Mouse (Mus musculus): ENCODE measurements around the gene Dpep1. TPM values are rescaled to one million over a fixed set of nuclear protein-coding genes. Genes with fewer than 3 reads are reported as not detected.
"Not testable (repeated sequence)": the region's sequence is repeated elsewhere in the genome, so short reads cannot be mapped to it uniquely, and the experiment has no call there.

Gene Dpep1
- polyA plus RNA-seq, 1 experiment from 2014 or later: 3.9 TPM

DNA sequence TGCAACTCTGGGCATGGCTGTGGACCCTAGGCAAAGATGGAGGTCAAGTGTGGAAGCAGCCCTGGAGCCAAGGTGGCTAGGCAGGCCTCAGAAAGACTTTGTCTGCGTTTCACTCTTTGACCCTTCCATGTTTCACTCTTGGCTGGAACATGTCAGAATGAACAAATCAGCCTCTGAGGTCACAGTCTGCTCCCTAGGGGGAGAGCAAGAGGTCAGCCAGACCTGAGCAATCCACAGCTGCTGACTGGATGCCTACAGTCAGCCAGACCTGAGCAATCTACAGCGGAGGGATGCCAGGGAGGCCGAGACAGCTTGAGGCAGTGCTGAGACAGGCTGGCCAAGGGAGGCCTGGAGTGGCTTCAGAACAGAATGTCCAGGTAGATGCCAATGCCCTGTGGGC lies 4.7 kb upstream of the Dpep1 start:
- Histone ChIP-seq H3K9me3 (no peaks in the 10 kb centered on the region), H3K4me1 (0 out of 2 replicates have a peak, but pooled peaks cover 6% of the 10 kb centered on the region), H3K4me3 (replicated peaks) (no peak overlapping the region), H3K27me3 (replicated peaks) (no peaks in the 10 kb centered on the region), H3K36me3 (no peaks in the 10 kb centered on the region), H3K4me2 (no peak overlapping the region), H3K9ac (no peak overlapping the region), H3K27ac (no peak overlapping the region)
- no peak for ATAC-seq (ENCODE audit: insufficient read depth, low FRiP score, low read depth)
- 55% methylated on average over 3 of the region's 3 CpGs for WGBS

DNA sequence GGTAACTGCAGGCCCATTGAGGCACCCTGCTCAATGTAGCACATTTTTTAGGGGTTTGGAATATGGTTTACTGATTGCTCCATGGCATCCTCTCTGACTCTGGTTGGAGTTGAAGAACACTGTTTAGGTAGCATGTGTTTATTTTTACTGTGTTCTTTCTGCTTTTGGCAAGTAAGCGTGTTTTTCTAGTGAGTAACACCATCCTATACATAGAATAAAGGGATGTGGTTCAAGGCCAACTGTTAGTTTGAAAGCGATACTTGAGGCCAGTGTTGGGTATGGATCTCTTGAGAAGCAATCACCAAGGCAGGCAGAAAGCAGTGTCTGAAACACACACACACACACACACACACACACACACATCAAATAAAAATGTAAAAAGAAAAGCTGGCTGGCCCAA lies 2.0 kb downstream of the Dpep1 start:
- no peak for ATAC-seq (ENCODE audit: insufficient read depth, low FRiP score, low read depth)
- 82% methylated on average over 2 of the region's 2 CpGs for WGBS
- no peaks in the 10 kb centered on the region for H3K27me3 ChIP-seq (replicated peaks)

DNA sequence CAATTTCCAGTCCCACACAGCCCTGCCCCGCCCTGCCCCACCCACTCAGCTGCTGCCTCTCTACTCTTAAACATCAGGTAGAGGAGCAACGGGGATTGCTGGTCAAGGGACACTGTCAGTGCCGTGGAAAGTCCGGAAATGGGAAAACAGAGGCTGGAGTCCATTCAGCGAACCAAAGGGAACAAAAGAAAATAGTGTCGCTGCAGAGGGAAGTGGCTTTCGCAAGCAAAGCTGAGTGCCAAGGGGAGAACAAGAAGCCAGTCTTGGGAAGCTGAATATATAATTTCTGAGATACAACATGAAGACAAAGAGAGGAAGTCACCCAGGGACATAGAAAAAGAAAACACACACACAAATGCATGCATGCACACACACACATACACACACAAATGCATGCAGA lies 2.8 kb downstream of the Dpep1 start:
- Histone ChIP-seq H3K36me3 (no peaks in the 10 kb centered on the region), H3K9me3 (no peaks in the 10 kb centered on the region), H3K9ac (no peak overlapping the region), H3K4me1 (peaks cover 19% of the 10 kb centered on the region; the same call in 1 of the 2 replicates), H3K4me2 (no peak overlapping the region), H3K27me3 (replicated peaks) (no peaks in the 10 kb centered on the region), H3K4me3 (replicated peaks) (no peak overlapping the region), H3K27ac (no peak overlapping the region)
- ATAC-seq (ENCODE audit: insufficient read depth, low FRiP score, low read depth): no peak
- WGBS: 64% methylated on average over 7 of the region's 7 CpGs

More for the DNA sequence above, 2.0 kb downstream of the Dpep1 start:
- no peak overlapping the region for H3K4me2 ChIP-seq
- no peaks in the 10 kb centered on the region for H3K36me3 ChIP-seq
- H3K9ac ChIP-seq: no peak overlapping the region
- H3K27ac ChIP-seq: no peak overlapping the region
- no peaks in the 10 kb centered on the region for H3K9me3 ChIP-seq
- H3K4me1 ChIP-seq: peaks cover 19% of the 10 kb centered on the region; the same call in 1 of the 2 replicates
- H3K4me3 ChIP-seq (replicated peaks): no peak overlapping the region

DNA sequence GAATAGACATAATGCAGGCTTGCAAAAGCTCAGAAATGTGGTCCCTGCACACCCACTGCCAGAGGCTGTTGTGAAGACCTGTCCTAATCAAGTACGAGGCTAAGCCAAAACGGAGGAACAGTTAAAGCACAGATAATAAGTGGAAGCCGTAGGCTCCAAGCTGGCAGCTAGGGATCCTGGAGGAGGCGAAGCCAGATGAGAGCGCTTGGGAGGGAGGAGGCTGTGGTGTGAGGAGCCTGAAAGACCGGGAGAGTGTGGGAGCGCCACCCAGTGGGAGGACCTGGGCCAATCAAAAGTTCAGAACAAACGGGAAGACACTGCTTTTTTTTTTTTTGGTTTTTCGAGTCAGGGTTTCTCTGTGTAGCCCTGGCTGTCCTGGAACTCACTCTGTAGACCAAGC lies 4.6 kb downstream of the Dpep1 start:
- H3K9ac ChIP-seq: no peak overlapping the region
- no peaks in the 10 kb centered on the region for H3K36me3 ChIP-seq
- peaks cover 15% of the 10 kb centered on the region; the same call in 1 of the 2 replicates for H3K4me1 ChIP-seq
- WGBS: 3% methylated on average over 9 of the region's 9 CpGs
- no peak overlapping the region for H3K27ac ChIP-seq
- peak overlapping the region; percentile 17 for H3K4me2 ChIP-seq
- H3K9me3 ChIP-seq: no peaks in the 10 kb centered on the region
- no peaks in the 10 kb centered on the region for H3K27me3 ChIP-seq (replicated peaks)
- ATAC-seq (ENCODE audit: insufficient read depth, low FRiP score, low read depth): peak; percentile 50; the same call in 1 of the 2 replicates
- H3K4me3 ChIP-seq (replicated peaks): no peak overlapping the region

DNA sequence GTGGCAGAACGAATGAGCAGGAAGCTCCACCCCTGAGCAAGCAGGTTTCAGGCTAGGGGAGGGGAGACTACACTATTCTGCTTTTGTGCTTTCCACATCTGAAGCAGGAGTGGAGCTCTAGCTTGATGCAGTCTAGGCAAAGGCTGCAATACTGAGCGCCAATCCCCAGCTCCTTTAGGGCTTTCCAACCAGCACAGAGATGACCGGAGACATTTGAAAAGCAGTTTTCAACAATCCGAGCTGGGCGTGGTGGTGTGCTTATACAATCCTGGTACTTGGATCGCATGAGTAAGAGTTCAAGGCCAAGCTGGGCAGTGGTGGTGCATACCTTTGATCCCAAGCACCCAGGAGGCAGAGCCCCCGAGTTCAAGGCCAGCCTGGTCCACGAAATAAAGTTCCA lies 5.9 kb downstream of the Dpep1 start:
- H3K4me1 ChIP-seq: peaks cover 13% of the 10 kb centered on the region; the same call in 1 of the 2 replicates
- H3K36me3 ChIP-seq: no peaks in the 10 kb centered on the region
- H3K4me3 ChIP-seq (replicated peaks): no peak overlapping the region
- WGBS: 46% methylated on average over 8 of the region's 8 CpGs
- no peak overlapping the region for H3K27ac ChIP-seq
- H3K9ac ChIP-seq: no peak overlapping the region
- no peak for ATAC-seq (ENCODE audit: insufficient read depth, low FRiP score, low read depth)
- no peaks in the 10 kb centered on the region for H3K27me3 ChIP-seq (replicated peaks)
- H3K4me2 ChIP-seq: no peak overlapping the region
- no peaks in the 10 kb centered on the region for H3K9me3 ChIP-seq

DNA sequence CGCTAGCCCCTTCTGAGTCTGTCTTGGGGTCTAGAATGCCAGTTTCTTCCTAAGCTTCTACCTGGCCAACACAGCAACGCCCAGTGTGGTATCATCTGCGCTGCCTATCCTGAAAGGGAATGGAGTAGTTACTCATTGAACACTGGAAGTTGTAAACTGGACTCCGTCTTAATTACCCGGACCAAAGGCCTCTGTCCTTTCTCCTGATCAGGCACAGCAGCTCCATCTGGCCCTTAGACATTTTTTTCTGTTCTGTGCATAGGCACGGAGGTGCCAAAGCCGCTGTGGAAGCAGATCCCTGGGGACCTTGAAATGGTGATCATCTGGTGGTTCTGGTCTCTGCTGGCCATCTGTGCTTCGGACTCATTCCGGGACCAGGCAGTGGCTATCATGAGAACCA lies 7.7 kb downstream of the Dpep1 start:
- H3K27ac ChIP-seq: no peak overlapping the region
- no peak overlapping the region for H3K4me3 ChIP-seq (replicated peaks)
- peaks cover 13% of the 10 kb centered on the region; the same call in 1 of the 2 replicates for H3K4me1 ChIP-seq
- H3K4me2 ChIP-seq: no peak overlapping the region
- 90% methylated on average over 9 of the region's 9 CpGs for WGBS
- no peaks in the 10 kb centered on the region for H3K27me3 ChIP-seq (replicated peaks)
- H3K9me3 ChIP-seq: no peaks in the 10 kb centered on the region
- ATAC-seq (ENCODE audit: insufficient read depth, low FRiP score, low read depth): no peak
- H3K36me3 ChIP-seq: no peaks in the 10 kb centered on the region
- no peak overlapping the region for H3K9ac ChIP-seq

DNA sequence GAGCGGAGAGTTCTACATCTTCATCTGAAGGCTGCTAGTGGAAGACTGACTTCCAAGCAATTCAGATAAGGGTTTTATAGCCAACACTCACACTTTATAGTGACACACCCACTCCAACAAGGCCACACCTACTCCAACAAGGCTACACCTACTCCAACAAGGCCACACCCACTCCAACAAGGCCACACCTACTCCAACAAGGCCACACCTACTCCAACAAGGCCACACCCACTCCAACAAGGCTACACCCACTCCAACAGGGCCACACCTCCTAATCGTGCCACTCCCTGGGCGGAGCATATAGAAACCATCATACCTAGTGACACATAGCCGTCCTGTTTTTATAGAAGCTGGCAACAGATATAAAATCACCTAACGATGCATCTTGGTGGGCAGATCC lies 11.0 kb downstream of the Dpep1 start:
- H3K27me3 ChIP-seq (replicated peaks); H3K27ac ChIP-seq; ATAC-seq (ENCODE audit: insufficient read depth, low FRiP score, low read depth); H3K4me3 ChIP-seq (replicated peaks); H3K4me2 ChIP-seq; H3K36me3 ChIP-seq; H3K4me1 ChIP-seq; H3K9me3 ChIP-seq; H3K9ac ChIP-seq: not testable (repeated sequence)
- 74% methylated on average over 5 of the region's 5 CpGs for WGBS

DNA sequence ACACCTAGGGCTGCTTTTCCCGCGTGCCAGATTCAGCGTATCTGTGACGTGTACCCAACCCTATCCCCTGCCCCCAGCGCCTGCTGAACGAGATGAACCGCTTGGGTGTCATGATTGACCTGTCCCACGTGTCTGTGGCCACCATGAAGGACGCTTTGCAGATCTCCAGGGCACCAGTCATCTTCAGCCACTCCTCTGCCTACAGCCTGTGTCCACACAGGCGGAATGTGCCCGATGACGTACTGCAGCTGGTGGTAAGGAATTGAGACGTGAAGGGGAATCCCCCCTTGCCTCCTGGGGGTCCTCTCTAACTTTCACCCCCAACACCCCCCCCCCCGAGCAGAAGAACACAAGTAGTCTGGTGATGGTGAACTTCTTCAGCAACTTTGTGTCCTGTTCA lies 13.8 kb downstream of the Dpep1 start:
- no peaks in the 10 kb centered on the region for H3K4me1 ChIP-seq
- H3K9ac ChIP-seq: no peak overlapping the region
- no peaks in the 10 kb centered on the region for H3K27me3 ChIP-seq (replicated peaks)
- WGBS: 55% methylated on average over 14 of the region's 14 CpGs
- H3K4me3 ChIP-seq (replicated peaks): no peak overlapping the region
- no peak for ATAC-seq (ENCODE audit: insufficient read depth, low FRiP score, low read depth)
- no peak overlapping the region for H3K4me2 ChIP-seq
- H3K9me3 ChIP-seq: no peaks in the 10 kb centered on the region
- no peak overlapping the region for H3K27ac ChIP-seq
- no peaks in the 10 kb centered on the region for H3K36me3 ChIP-seq

DNA sequence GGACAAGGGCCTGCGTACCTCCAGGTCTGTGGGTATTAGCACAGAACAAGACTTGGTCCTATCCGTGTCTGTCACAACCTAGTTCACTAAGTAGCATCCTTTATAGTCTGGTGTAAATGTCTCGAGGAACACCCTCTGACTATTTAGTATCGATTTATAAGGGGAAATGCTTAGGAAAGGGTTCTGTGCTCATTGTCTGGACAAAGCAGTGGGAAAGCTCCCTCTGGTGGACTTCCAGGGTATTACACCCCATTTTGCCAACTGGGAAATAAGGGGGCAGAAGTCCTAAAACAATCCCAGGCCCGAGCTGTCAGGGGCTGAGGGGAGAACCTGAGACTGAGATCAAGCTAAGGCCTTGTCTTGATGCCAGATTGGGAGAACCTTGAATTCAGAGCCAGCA lies 16.2 kb downstream of the Dpep1 start:
- no peak overlapping the region for H3K4me2 ChIP-seq
- H3K9me3 ChIP-seq: no peaks in the 10 kb centered on the region
- H3K36me3 ChIP-seq: peaks cover 18% of the 10 kb centered on the region
- H3K9ac ChIP-seq: no peak overlapping the region
- no peak for ATAC-seq (ENCODE audit: insufficient read depth, low FRiP score, low read depth)
- H3K27ac ChIP-seq: no peak overlapping the region
- H3K27me3 ChIP-seq (replicated peaks): no peaks in the 10 kb centered on the region
- no peak overlapping the region for H3K4me3 ChIP-seq (replicated peaks)
- WGBS: 25% methylated on average over 5 of the region's 5 CpGs
- H3K4me1 ChIP-seq: no peaks in the 10 kb centered on the region

DNA sequence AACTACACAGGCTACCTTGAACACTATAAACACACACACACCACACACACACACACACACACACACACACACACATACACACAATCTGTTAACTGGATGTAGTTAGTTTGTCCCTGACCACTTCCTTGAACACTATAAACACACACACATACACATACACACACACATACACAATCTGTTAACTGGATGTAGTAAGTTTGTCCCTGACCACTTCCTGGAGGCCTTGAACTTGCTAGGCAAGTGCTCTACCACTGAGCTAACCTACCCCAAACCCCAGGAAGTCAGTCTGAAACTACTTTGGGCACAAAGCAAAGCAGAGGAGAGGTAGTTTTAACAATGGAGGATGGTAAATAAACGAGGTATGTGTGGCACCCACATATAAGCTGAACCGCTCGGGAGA lies 17.5 kb downstream of the Dpep1 start:
- no peak overlapping the region for H3K9ac ChIP-seq
- no peak overlapping the region for H3K4me3 ChIP-seq (replicated peaks)
- H3K9me3 ChIP-seq: no peaks in the 10 kb centered on the region
- H3K27ac ChIP-seq: no peak overlapping the region
- no peaks in the 10 kb centered on the region for H3K27me3 ChIP-seq (replicated peaks)
- no peak overlapping the region for H3K4me2 ChIP-seq
- H3K36me3 ChIP-seq: peaks cover 30% of the 10 kb centered on the region
- H3K4me1 ChIP-seq: no peaks in the 10 kb centered on the region
- ATAC-seq (ENCODE audit: insufficient read depth, low FRiP score, low read depth): no peak
- WGBS: 78% methylated on average over 3 of the region's 3 CpGs

DNA sequence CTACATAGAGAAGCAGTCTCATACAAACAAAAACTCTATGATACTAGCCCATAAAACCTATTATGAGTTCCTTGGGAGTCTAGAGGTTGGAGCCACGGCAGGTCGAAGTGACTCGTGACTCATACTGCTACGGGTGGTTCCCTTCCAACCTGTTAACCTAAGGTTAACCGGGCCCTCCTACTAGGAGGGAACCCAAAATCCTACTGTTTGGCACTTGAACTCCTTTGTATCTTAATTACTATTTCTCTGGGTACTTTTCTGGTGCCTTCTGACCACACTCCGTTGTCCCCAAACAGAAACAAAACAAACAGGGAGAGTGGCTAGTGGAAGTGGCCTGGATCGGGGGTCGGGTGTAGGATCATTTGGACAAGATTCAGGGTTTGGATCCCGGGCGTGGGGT lies 25.8 kb downstream of the Dpep1 start:
- ATAC-seq (ENCODE audit: insufficient read depth, low FRiP score, low read depth): no peak
- Histone ChIP-seq H3K4me1 (peaks cover 13% of the 10 kb centered on the region), H3K4me2 (peak overlapping the region; percentile 81), H3K9me3 (no peaks in the 10 kb centered on the region), H3K27ac (0 out of 2 replicates have a peak overlapping the region, but pooled peaks have one; percentile 58), H3K9ac (peak overlapping the region; percentile 100), H3K4me3 (replicated peaks) (peak overlapping the region; percentile 98), H3K27me3 (replicated peaks) (no peaks in the 10 kb centered on the region), H3K36me3 (peaks cover 30% of the 10 kb centered on the region)
- WGBS: 35% methylated on average over 10 of the region's 10 CpGs

DNA sequence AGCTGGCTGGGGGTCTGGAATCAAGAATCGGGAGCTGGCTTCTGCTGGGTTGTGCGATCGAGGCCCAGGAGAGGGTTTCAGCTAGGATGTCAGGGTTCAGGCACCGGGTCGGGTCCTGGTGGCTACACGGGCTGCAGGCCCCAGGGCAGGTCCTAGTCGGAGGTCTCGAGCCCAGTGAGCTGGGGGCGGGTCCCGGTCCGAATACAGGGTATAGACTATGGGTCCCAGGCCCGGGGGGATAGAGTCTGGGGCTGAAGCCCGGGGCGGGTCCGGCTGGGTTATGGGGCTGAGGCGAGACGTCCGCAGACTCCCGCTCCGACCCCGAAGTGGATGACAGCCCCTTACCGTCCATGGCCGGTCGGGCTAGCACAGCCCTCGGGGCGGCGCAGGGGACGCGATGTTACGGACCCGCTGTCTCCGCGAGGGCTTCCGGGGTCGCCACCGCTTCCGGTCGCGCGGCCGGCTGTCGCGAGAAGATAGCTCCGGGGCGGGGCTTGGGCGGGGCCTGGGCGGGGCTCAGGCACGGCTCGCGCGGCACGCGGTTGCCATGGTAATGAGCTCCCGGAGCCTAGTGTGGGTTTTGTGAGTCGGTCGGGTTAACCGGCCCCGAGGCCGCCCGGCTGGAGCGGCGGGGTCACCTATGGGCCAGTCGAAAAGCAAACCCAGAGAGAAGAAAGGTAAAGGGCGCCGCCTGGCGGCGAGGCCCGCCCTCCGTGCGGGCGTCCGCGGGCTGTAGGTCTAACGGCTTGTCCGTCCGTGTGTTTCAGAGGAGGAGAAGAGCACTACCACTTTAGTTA lies 26.5 kb downstream of the Dpep1 start, which contains the start of the genes Chmp1a and Spata33:
Gene Chmp1a, minus strand, starts transcription at position 443 of the 797 bp plus-strand sequence.
Gene Spata33, plus strand, starts transcription at position 512 of the 797 bp plus-strand sequence.
- Histone ChIP-seq H3K4me1 (peaks cover 13% of the 10 kb centered on the region), H3K36me3 (peaks cover 24% of the 10 kb centered on the region), H3K27ac (peak within 1 kb of the TSS; percentile 58; the same call in 1 of the 2 replicates), H3K4me2 (peak within 1 kb of the TSS; percentile 81), H3K27me3 (replicated peaks) (no peaks in the 10 kb centered on the region), H3K4me3 (replicated peaks) (peak within 1 kb of the TSS; percentile 98), H3K9ac (peak within 1 kb of the TSS; percentile 100), H3K9me3 (no peaks in the 10 kb centered on the region)
- peak; percentile 94 for ATAC-seq (ENCODE audit: insufficient read depth, low FRiP score, low read depth)
- 2% methylated on average over 70 of the region's 76 CpGs for WGBS
